Mouse (Mus musculus) C2C12 (cell line): Measurements from ENCODE around the gene Cpne4.

Source experiments
- CEBPB ChIP-seq: IDR thresholded peaks from one replicate; pipeline ENCODE4 v1.6.1; 2011; ENCODE audit warnings: low read depth, mild to moderate bottlenecking, control low read depth, moderate library complexity
- CTCF ChIP-seq: IDR thresholded peaks from one replicate; pipeline ENCODE4 v1.5.1; 2011; ENCODE audit not compliant: control insufficient read depth, insufficient read depth, insufficient read length
- FOSL1 ChIP-seq: IDR thresholded peaks from one replicate; pipeline ENCODE4 v1.8.0; 2011; ENCODE audit warnings: mild to moderate bottlenecking, low read length; ENCODE audit not compliant: poor library complexity, insufficient read depth, severe bottlenecking
- MAX ChIP-seq: IDR thresholded peaks from one replicate; pipeline ENCODE4 v1.6.1; 2011; ENCODE audit warnings: mild to moderate bottlenecking, control low read depth
- MYOG ChIP-seq: IDR thresholded peaks from one replicate; pipeline ENCODE4 v1.6.1; 2011; ENCODE audit not compliant: control insufficient read depth, insufficient read length; ENCODE audit errors: extremely low read depth
- USF1 ChIP-seq: IDR thresholded peaks from one replicate; pipeline ENCODE4 v1.6.1; 2011; ENCODE audit warnings: low read depth, mild to moderate bottlenecking, control low read depth, moderate library complexity

DNA sequence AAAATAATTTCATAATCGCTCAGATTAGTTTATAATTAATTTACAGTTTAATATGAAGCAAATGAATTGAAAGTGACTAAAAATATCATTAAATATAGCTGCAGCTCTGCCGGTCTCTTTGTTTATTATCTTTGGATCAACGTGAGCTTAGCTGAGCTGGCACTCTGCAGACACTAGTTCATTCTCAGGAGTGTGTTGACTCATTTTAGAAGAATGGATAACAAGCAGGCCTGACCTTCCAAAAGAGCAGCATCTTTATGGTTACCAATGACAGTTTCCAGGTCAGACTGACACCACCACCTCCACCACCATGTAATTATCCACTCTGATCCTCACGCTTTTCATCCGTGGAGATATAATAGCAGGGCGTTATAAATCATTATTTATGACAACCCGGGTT is 498.9 kb downstream of the Cpne4 start:
- TF ChIP-seq CTCF (no peak), MAX (no peak), CEBPB (no peak), FOSL1 (no peak), MYOG (no peak), USF1 (no peak)
